Mouse (Mus musculus): ENCODE measurements around the gene Med19. TPM values are rescaled to one million over a fixed set of nuclear protein-coding genes. Genes with fewer than 3 reads are reported as not detected.

Gene Med19
- polyA plus RNA-seq, 1 experiment, result 20.4 TPM

GRCm38 (mm10) chr2:84655864-84656263 lies 22.3 kb upstream of the Med19 start:
- H3K79me2 ChIP-seq (ENCODE audit: control insufficient read depth, insufficient read depth), result peaks cover 4% of the 10 kb centered on the region
- H3K79me3 ChIP-seq (ENCODE audit: low read depth), result no peaks in the 10 kb centered on the region
- H3K36me3 ChIP-seq (ENCODE audit: control insufficient read depth, insufficient read depth), result no peaks in the 10 kb centered on the region

DNA sequence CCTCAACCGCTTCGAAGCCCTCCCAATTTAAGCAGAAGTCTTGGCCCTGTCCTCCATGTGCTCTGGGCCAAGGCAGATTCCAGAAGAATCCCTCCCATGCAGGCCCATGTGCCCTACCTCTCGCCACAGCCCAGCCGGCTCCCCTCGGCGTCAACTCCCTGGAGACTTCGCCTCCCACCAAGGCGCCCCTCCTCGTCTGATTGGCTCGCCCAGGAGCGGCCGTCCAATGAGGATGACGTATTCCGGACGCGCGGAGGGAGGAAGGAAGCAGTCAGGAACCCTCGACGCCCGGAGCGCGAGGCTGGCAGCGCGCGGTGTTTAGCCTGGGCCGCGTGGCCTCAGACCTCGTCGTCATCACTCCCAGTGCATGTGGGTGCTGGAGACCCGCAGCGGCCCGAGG lies 19.4 kb upstream of the Med19 start, which contains the start of gene Btbd18:
Btbd18 (plus strand) TSS at position 274 of the 400 bp plus-strand sequence.
- Histone ChIP-seq H3K27me3 (ENCODE audit: control insufficient read depth, insufficient read depth, insufficient read length) (no peaks in the 10 kb centered on the region), H3K4me3 (ENCODE audit: insufficient read depth, poor library complexity, severe bottlenecking) (no peak within 1 kb of the TSS), H3ac (ENCODE audit: control insufficient read depth, insufficient read length, low read depth) (no peak within 1 kb of the TSS), H3K36me3 (ENCODE audit: control insufficient read depth, insufficient read depth) (no peaks in the 10 kb centered on the region), H3K79me2 (ENCODE audit: control insufficient read depth, insufficient read depth) (no peaks in the 10 kb centered on the region), H3K79me3 (ENCODE audit: low read depth) (no peaks in the 10 kb centered on the region)
- TF ChIP-seq CTCF (IDR thresholded peaks at IDR 0.05; ENCODE audit: control insufficient read depth, insufficient read depth, insufficient read length) (no peak), USF1 (IDR thresholded peaks at IDR 0.05; ENCODE audit: low read depth) (no peak), CEBPB (IDR thresholded peaks at IDR 0.05; ENCODE audit: low read depth) (no peak)

More at GRCm38 (mm10) chr2:84655864-84656263, 22.3 kb upstream of the Med19 start:
- no peak for TF ChIP-seq FOSL1 (IDR thresholded peaks at IDR 0.05; ENCODE audit: insufficient read depth, low read length, poor library complexity, severe bottlenecking)
- no peak for TF ChIP-seq USF1 (IDR thresholded peaks at IDR 0.05; ENCODE audit: low read depth)
- TF ChIP-seq CEBPB (IDR thresholded peaks at IDR 0.05; ENCODE audit: low read depth), result no peak
- TF ChIP-seq MYOG (IDR thresholded peaks at IDR 0.05; ENCODE audit: control insufficient read depth, extremely low read depth, insufficient read length), result no peak
- TF ChIP-seq MAX (IDR thresholded peaks at IDR 0.05), result no peak
- no peak for TF ChIP-seq CTCF (IDR thresholded peaks at IDR 0.05; ENCODE audit: control insufficient read depth, insufficient read depth, insufficient read length)
- no peak for TF ChIP-seq MYOD1 (IDR thresholded peaks at IDR 0.05; ENCODE audit: control insufficient read depth, insufficient read length, low read depth)
- Histone ChIP-seq H3ac (ENCODE audit: control insufficient read depth, insufficient read length, low read depth) (no peak overlapping the region), H3K27me3 (ENCODE audit: control insufficient read depth, insufficient read depth, insufficient read length) (no peaks in the 10 kb centered on the region), H3K4me3 (ENCODE audit: insufficient read depth, poor library complexity, severe bottlenecking) (no peak overlapping the region)

GRCm38 (mm10) chr2:84660253-84660652 lies 17.9 kb upstream of the Med19 start:
- H3K4me3 ChIP-seq (ENCODE audit: insufficient read depth, poor library complexity, severe bottlenecking), result no peak overlapping the region
- no peak overlapping the region for H3ac ChIP-seq (ENCODE audit: control insufficient read depth, insufficient read length, low read depth)
- H3K79me3 ChIP-seq (ENCODE audit: low read depth), result no peaks in the 10 kb centered on the region
- H3K79me2 ChIP-seq (ENCODE audit: control insufficient read depth, insufficient read depth), result no peaks in the 10 kb centered on the region
- TF ChIP-seq CTCF (IDR thresholded peaks at IDR 0.05; ENCODE audit: control insufficient read depth, insufficient read depth, insufficient read length) (peak; percentile 32), MYOG (IDR thresholded peaks at IDR 0.05; ENCODE audit: control insufficient read depth, extremely low read depth, insufficient read length) (no peak)
- H3K36me3 ChIP-seq (ENCODE audit: control insufficient read depth, insufficient read depth), result no peaks in the 10 kb centered on the region
- no peaks in the 10 kb centered on the region for H3K27me3 ChIP-seq (ENCODE audit: control insufficient read depth, insufficient read depth, insufficient read length)

- Histone ChIP-seq H3ac (ENCODE audit: control insufficient read depth, insufficient read length, low read depth) (no peak overlapping the region), H3K79me2 (ENCODE audit: control insufficient read depth, insufficient read depth) (no peaks in the 10 kb centered on the region), H3K4me3 (ENCODE audit: insufficient read depth, poor library complexity, severe bottlenecking) (no peak overlapping the region), H3K79me3 (ENCODE audit: low read depth) (no peaks in the 10 kb centered on the region), H3K36me3 (ENCODE audit: control insufficient read depth, insufficient read depth) (peaks cover 6% of the 10 kb centered on the region), H3K27me3 (ENCODE audit: control insufficient read depth, insufficient read depth, insufficient read length) (no peaks in the 10 kb centered on the region)
- no peak for TF ChIP-seq MYOG (IDR thresholded peaks at IDR 0.05; ENCODE audit: control insufficient read depth, extremely low read depth, insufficient read length)
- no peak for TF ChIP-seq MYOD1 (IDR thresholded peaks at IDR 0.05; ENCODE audit: control insufficient read depth, insufficient read length, low read depth)
- no peak for TF ChIP-seq MAX (IDR thresholded peaks at IDR 0.05)
- no peak for TF ChIP-seq CTCF (IDR thresholded peaks at IDR 0.05; ENCODE audit: control insufficient read depth, insufficient read depth, insufficient read length)
- TF ChIP-seq FOSL1 (IDR thresholded peaks at IDR 0.05; ENCODE audit: insufficient read depth, low read length, poor library complexity, severe bottlenecking), result no peak
- no peak for TF ChIP-seq CEBPB (IDR thresholded peaks at IDR 0.05; ENCODE audit: low read depth)
- TF ChIP-seq USF1 (IDR thresholded peaks at IDR 0.05; ENCODE audit: low read depth), result no peak
Observed at GRCm38 (mm10) chr2:84662866-84663265, 15.3 kb upstream of the Med19 start.

GRCm38 (mm10) chr2:84666081-84666480 lies 12.1 kb upstream of the Med19 start:
- no peak for TF ChIP-seq MAX (IDR thresholded peaks at IDR 0.05)
- TF ChIP-seq MYOG (IDR thresholded peaks at IDR 0.05; ENCODE audit: control insufficient read depth, extremely low read depth, insufficient read length), result no peak
- TF ChIP-seq USF1 (IDR thresholded peaks at IDR 0.05; ENCODE audit: low read depth), result no peak
- no peak for TF ChIP-seq FOSL1 (IDR thresholded peaks at IDR 0.05; ENCODE audit: insufficient read depth, low read length, poor library complexity, severe bottlenecking)
- no peak for TF ChIP-seq MYOD1 (IDR thresholded peaks at IDR 0.05; ENCODE audit: control insufficient read depth, insufficient read length, low read depth)
- no peak for TF ChIP-seq CEBPB (IDR thresholded peaks at IDR 0.05; ENCODE audit: low read depth)
- TF ChIP-seq CTCF (IDR thresholded peaks at IDR 0.05; ENCODE audit: control insufficient read depth, insufficient read depth, insufficient read length), result no peak
- H3K4me3 ChIP-seq (ENCODE audit: insufficient read depth, poor library complexity, severe bottlenecking), result no peak overlapping the region
- no peak overlapping the region for H3ac ChIP-seq (ENCODE audit: control insufficient read depth, insufficient read length, low read depth)
- peaks cover 19% of the 10 kb centered on the region for H3K79me3 ChIP-seq (ENCODE audit: low read depth)
- peaks cover 29% of the 10 kb centered on the region for H3K79me2 ChIP-seq (ENCODE audit: control insufficient read depth, insufficient read depth)
- H3K36me3 ChIP-seq (ENCODE audit: control insufficient read depth, insufficient read depth), result peaks cover 21% of the 10 kb centered on the region
- H3K27me3 ChIP-seq (ENCODE audit: control insufficient read depth, insufficient read depth, insufficient read length), result no peaks in the 10 kb centered on the region

DNA sequence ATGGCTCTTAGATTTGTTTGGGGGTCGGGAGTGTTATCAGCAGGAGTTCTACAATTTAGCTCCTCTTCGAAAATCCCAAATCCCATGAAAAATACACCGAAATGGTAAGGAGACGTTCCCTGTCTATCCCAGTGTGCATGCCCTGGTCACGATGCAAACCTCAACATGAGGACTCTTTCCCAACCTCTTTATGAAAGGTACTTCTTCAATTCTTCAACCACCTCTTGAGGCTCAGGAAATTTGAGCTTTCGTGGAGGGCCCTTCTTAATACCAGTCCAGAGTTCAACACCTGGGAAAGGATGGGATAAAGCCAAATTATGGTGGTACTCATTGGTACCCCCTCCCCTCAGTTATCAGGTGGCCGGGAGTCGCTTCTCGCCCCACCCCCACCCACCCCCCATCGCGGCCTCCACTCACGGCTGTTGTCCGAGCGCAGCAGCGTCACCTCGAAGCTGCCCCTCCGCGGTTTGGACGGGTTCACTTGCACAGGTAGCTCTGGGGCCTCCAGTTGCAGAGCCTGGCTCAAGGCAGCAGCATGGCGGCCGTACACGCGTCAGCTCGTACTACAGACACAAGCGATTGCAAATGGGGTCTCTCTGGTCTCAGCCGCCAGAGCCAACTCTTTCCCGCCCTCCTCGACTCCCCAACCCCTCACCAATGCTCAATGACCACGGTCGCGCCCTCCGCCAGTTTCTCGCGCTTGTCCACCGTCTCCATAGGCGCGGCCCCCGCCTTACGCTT lies 8.2 kb upstream of the Med19 start:
- H3K36me3 ChIP-seq (ENCODE audit: control insufficient read depth, insufficient read depth), result peaks cover 47% of the 10 kb centered on the region
- no peak for TF ChIP-seq MYOG (IDR thresholded peaks at IDR 0.05; ENCODE audit: control insufficient read depth, extremely low read depth, insufficient read length)
- no peak for TF ChIP-seq CEBPB (IDR thresholded peaks at IDR 0.05; ENCODE audit: low read depth)
- TF ChIP-seq MAX (IDR thresholded peaks at IDR 0.05), result peak; percentile 8

More for the DNA sequence above, 8.2 kb upstream of the Med19 start:
- Histone ChIP-seq H3K4me3 (ENCODE audit: insufficient read depth, poor library complexity, severe bottlenecking) (peak overlapping the region; percentile 99), H3K79me2 (ENCODE audit: control insufficient read depth, insufficient read depth) (peaks cover 32% of the 10 kb centered on the region), H3ac (ENCODE audit: control insufficient read depth, insufficient read length, low read depth) (peak overlapping the region; percentile 81), H3K27me3 (ENCODE audit: control insufficient read depth, insufficient read depth, insufficient read length) (no peaks in the 10 kb centered on the region), H3K79me3 (ENCODE audit: low read depth) (peaks cover 19% of the 10 kb centered on the region)
